Mouse (Mus musculus) kidney, postnatal 36 days (tissue): ENCODE data around the gene Tbcb.
"Not testable (repeated sequence)": the region's sequence is repeated elsewhere in the genome, so short reads cannot be mapped to it uniquely, and the experiment has no call there.

Experiments used
- DNase-seq, 2 experiments: peaks; one replicate each; pipeline ENCODE4 v3.0.0; 2021 to 2022; ENCODE audit warnings: mixed read lengths in 2 of 2

Tbcb gene

DNA sequence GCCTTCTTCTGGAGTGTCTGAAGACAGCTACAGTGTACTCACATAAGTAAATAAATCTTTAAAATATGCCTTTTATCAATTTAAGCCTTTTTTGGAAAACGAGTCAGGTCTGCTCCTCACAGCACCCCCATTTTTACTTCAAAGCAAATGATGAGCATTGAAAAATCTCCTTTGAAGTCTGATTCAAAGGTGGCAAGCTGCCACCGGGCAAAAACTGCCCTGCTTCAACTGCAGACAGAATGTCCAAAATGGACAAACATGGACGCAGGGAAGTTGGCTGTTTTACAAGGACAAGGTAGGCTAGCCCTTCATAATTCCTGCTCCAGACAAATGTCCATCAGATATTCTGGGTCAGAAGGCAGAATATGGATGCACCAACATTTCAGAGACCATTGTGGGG is 10.6 kb downstream of the Tbcb start:
- no peak for DNase-seq

- peak; percentile 68 to 80 for DNase-seq
Measured at GRCm38 (mm10) chr7:30220008-30220356, 12.1 kb downstream of the Tbcb start.

DNA sequence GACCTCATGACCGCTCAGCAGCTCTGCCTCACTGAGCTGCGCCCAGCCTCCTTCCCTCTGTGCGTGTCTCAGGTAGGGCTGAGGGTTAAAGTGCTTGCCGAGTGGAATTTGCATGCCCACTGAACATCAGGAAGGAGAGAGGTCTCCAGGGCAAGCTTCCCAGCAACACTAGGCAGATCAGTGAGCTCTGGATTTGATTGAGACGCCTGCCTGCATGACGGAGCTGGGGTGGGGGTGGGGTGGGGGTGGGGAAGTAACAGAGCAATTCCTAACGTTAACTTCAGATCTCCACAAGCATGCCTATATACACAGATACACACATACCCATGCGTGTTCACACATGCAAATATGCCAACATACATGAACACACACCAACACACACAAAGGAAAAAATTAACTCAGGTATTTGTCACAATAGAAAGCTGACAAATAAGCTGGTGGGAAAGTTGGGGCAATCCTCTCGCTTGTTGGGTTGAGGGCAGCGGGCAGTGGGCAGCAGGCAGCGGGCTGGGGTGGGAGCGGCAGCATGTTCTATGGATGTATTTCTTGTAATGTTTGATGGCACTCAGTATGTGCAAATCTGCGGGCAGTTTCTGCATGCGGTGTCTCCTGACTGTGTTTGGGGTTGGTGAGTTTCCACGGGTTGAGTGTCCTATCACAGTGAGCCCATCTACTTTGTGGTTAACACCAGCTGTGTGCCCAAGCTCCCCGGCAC is 12.6 kb downstream of the Tbcb start:
- DNase-seq = peak; percentile 87 to 89

- no peak for DNase-seq
Measured at GRCm38 (mm10) chr7:30217277-30217676, 14.8 kb downstream of the Tbcb start.

DNA sequence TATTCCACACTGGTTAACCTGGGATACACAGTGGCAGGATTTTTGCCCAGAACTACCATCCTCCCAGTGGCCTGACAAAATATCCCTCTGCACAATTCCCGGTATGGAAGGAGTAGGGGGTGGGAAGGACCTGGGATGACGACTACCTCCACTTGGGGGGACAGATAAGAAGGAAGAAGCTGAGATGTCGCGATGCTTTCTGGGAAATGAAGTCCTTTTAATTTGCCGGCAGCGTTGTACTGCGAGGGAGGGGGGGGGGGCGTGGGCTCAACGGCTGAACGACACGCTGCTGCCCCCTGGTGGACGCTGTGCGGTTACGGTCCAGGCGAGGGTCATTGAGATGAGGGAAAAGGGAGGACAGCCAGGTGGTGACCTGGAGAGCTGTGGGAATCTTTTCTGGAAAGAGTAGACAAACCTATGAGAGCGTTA is 15.3 kb downstream of the Tbcb start:
- DNase-seq = peak; percentile 84 to 93

DNA sequence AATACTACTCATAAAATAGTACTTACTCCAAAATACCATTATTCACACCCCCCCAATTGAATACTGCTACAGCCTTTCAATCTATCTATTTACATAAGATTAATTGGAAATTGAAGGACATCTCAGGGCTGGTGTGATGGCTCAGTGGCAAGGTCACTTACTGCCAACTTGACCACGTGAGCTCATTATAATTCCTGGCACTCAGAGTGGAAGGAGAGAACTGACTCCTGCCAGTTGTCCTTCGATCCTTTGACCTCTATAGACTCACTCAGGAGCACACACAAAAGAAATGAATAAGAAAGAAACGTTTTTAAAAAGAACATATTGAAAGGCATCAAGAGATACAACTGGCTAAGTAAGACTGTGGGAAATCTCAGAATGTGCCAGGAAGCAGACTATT is 16.2 kb downstream of the Tbcb start:
- peak; percentile 56 to 68 for DNase-seq

- no peak for DNase-seq
Measured at GRCm38 (mm10) chr7:30213881-30214280, 18.2 kb downstream of the Tbcb start.

DNA sequence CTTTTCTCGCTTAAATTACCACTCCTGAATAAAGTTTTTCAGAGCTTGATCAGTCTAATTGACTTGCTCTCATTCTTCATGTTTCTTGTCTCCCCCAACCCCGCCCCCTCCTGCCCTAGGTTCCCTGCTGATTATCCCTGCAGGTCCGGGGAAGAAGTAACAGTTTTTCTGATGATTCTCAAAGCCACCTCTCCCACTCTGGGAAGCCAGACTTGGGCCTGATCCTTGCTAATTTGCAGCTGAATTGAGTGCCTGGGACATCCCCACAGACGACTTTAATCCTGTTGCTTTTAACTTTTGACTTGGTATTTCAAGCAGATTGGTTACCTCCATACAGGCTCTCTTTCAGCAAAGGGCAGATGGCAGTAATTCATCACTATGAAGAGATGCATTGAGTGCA is 21.0 kb downstream of the Tbcb start:
- DNase-seq = no peak

GRCm38 (mm10) chr7:30206364-30206763 is 25.7 kb downstream of the Tbcb start:
- DNase-seq = not testable (repeated sequence)

DNA sequence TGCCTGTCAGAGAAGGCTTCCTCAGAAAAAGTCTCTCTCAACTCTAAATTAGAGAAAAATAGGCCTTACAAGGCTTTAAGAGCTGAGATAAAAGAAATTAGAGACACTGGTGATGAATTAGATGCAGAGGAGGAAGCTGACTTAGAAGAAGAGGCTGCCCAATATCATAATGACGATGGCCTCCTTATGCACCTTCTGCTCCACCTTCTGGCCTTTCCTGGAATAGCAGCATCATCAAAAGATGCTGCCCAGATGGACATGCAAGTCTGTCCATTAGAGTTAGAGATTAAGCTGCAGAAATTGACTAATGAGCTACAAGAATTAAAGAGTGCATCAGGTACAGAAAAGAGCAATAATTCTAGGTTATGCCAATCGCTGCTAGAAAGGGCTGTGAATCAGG is 26.7 kb downstream of the Tbcb start:
- DNase-seq = peak; percentile 67 to 87

- no peak for DNase-seq
Measured at GRCm38 (mm10) chr7:30204380-30204779, 27.7 kb downstream of the Tbcb start.

GRCm38 (mm10) chr7:30202895-30203690 is 29.0 kb downstream of the Tbcb start:
- no peak for DNase-seq

DNA sequence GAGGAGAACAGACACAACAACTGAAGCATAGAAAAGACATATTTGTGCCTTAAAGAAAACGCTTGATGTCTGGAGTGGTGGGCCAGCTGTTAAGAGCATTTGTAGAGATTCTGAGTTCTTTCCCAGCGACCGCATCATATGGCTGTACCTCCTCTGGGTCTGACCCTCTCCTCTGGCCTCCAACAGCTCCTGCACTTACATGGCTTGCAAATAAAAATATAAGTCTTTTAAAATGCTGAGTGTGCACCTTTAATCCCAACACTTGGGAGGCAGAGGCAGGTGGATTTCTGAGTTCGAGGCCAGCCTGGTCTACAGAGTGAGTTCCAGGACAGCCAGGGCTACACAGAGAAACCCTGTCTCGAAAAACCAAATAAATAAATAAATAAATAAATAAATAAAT is 31.4 kb downstream of the Tbcb start:
- not testable (repeated sequence) for DNase-seq

- no peak for DNase-seq
Measured at GRCm38 (mm10) chr7:30200200-30200599, 31.9 kb downstream of the Tbcb start.

DNA sequence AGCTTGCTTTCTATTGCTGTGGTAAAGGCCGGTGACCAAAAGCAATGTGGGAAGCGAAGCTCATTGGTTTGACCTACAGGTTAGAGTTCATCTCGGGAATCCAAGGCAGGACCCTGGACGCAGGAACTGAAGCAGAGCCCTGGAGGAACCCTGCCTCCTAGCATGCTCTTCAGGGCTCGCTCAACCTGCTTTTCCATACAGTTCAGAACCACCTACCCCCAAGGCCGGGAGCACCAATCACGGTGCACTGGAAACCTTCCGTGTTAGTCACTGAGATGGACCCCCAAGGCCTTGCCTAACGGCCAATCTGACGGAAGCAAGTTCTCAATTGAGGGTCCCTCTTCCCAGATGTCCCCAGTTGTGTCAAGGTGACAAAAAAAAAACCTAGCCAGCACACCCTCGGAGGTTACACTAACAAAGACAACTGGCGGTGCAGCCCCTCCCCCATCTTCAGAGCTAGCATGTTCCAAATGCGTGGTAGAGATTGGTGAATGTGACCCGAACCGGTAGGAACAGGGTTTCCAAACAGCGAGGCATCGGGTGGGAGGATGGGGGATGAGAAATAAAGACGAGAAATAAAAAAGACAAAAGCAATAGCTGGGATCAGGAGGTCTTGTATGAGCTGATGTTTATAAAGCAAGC is 32.5 kb downstream of the Tbcb start:
- DNase-seq = no peak

DNA sequence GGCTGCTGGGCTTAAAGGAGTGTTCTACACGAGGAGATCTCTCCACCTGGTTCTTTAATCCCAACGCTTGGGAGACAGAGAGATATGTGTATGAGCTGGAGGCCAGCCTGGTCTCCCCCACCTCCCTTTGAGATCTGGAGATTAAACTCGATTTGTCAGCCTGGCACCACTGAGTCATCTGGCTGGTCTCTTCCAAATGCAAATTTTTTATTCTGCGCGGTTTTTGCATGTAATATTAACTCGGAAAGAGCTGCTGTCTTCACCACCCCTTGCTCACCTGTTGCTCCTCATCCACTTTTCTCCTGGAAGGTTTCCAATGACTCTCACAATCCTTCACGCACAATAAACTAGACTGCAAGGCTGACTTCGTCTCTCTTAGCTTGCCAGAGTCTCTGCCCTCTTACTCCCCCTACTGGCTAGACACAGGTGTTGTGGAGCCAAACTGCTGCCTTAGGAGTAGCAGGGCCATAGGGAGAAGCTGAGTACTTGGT is 33.5 kb downstream of the Tbcb start, which contains the start of gene Capns1:
Gene Capns1 (minus strand): TSS at position 331 of the 491 bp plus-strand sequence.
- DNase-seq = peak; percentile 71 to 72

- peak in 1 of 2 experiments; percentile 37 for DNase-seq
Measured at GRCm38 (mm10) chr7:30197592-30198129, 34.4 kb downstream of the Tbcb start.

- DNase-seq = no peak
Measured at GRCm38 (mm10) chr7:30196171-30196570, 35.9 kb downstream of the Tbcb start.

GRCm38 (mm10) chr7:30195461-30195860 is 36.6 kb downstream of the Tbcb start:
- DNase-seq = no peak

DNA sequence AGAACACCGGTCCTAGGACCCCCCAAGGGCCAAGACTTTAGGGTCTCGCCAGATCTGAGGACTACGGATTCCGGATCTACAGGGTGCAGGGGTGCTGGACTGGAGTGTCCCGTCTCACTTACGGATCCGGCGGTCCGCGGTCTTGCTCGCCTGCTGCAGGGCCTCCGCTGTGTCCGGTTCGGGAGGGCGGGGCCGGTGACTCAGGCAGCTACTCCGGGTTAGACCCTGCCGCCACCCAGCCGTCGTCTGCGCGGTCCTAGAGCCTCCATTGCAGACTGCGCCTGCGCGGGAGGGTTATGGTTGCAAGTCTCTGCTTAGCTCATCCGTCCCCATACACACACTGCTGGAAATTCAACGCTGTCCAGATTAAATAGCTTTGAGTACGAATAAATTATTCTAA is 37.2 kb downstream of the Tbcb start:
- peak; percentile 97 to 99 for DNase-seq

GRCm38 (mm10) chr7:30194101-30194831 is 37.8 kb downstream of the Tbcb start:
- DNase-seq = peak in 1 of 2 experiments; percentile 66

GRCm38 (mm10) chr7:30193581-30194100 is 38.4 kb downstream of the Tbcb start:
- peak; percentile 90 to 91 for DNase-seq
